34 mouse cellular contexts compared by ENCODE assay signal in the genomic region with DNA sequence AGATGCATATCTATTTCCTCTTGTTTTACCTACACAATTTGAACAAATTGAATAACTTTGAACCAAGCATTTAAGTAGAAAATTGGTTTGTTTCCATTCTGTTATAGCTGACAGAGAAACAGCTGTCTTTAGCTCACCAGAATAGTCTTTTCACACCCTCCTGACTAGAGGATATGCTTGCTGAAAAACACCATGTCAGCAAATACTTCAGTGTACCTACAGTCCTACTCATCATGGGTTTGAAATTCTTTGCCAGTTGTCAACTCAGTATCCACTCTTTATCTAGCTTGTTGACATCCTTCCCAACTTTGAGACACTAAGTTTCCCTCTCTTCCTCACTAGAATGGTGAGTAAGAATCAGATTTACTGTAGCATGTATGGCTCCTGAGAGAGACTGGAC.
"Had no signal": no experiment of that assay in that cellular context is flagged by ENCODE, and none has a peak within 500 bp of the region (broad histone marks: within the 10 kb centered on the region; RNA-seq: fewer than 3 reads in every experiment).

No protein-coding gene starts in this region.

- H3K4me1 ChIP-seq: heart, embryonic 12.5 days; heart, embryonic 13.5 days; heart, embryonic 15.5 days; hindbrain, embryonic 10.5 days; hindbrain, embryonic 12.5 days; hindbrain, embryonic 13.5 days; hindbrain, embryonic 15.5 days; intestine, embryonic 15.5 days; kidney, embryonic 15.5 days had no signal

- H3K9me3 ChIP-seq: heart, embryonic 12.5 days; heart, embryonic 13.5 days; heart, embryonic 15.5 days; hindbrain, embryonic 10.5 days; hindbrain, embryonic 12.5 days; hindbrain, embryonic 13.5 days; hindbrain, embryonic 15.5 days; intestine, embryonic 15.5 days; kidney, embryonic 15.5 days had no signal

- H3K27ac ChIP-seq: heart, embryonic 13.5 days; heart, embryonic 15.5 days; hindbrain, embryonic 10.5 days; hindbrain, embryonic 12.5 days; hindbrain, embryonic 13.5 days; hindbrain, embryonic 14.5 days; hindbrain, embryonic 15.5 days; hindbrain, postnatal 0 days; intestine, embryonic 15.5 days; kidney, embryonic 15.5 days; kidney, postnatal 0 days; layer of hippocampus, adult 2 months; left cerebral cortex, adult 2 months had no signal

- ATAC-seq: hindbrain, embryonic 16.5 days; hindbrain, postnatal 0 days; inflammation-experienced regulatory T-cells, adult 6 months; intestine, embryonic 15.5 days; intestine, embryonic 16.5 days; intestine, postnatal 0 days had no signal

- H3K4me3 ChIP-seq: heart, embryonic 12.5 days; heart, embryonic 13.5 days; heart, embryonic 15.5 days; hindbrain, embryonic 10.5 days; hindbrain, embryonic 12.5 days; hindbrain, embryonic 13.5 days; hindbrain, embryonic 15.5 days; intestine, embryonic 15.5 days; kidney, embryonic 15.5 days; layer of hippocampus, adult 2 months; left cerebral cortex, adult 2 months had no signal

- DNase-seq: heart, postnatal 10 days; heart, postnatal 14 days; heart, postnatal 36 days; heart, postnatal 4 days; kidney, adult 11 months; kidney, adult 18-20 months; kidney, adult 2 months; kidney, adult 8-10 months; kidney, adult 9 months; kidney, postnatal 10 days; kidney, postnatal 14 days; kidney, postnatal 25 days; kidney, postnatal 36 days; kidney, postnatal 4 days; layer of hippocampus, adult 9-11 months; layer of hippocampus, postnatal 36 days had no signal

- H3K36me3 ChIP-seq: heart, embryonic 12.5 days; heart, embryonic 13.5 days; heart, embryonic 15.5 days; hindbrain, embryonic 10.5 days; hindbrain, embryonic 12.5 days; hindbrain, embryonic 13.5 days; hindbrain, embryonic 15.5 days; intestine, embryonic 15.5 days; kidney, embryonic 15.5 days had no signal

- H3K4me2 ChIP-seq: heart, embryonic 12.5 days; heart, embryonic 13.5 days; heart, embryonic 15.5 days; hindbrain, embryonic 12.5 days; hindbrain, embryonic 13.5 days; hindbrain, embryonic 14.5 days; hindbrain, embryonic 15.5 days; intestine, embryonic 15.5 days; kidney, embryonic 15.5 days had no signal

- H3K27me3 ChIP-seq: heart, embryonic 12.5 days; heart, embryonic 13.5 days; heart, embryonic 15.5 days; hindbrain, embryonic 12.5 days; hindbrain, embryonic 13.5 days; hindbrain, embryonic 15.5 days; intestine, embryonic 15.5 days; kidney, embryonic 15.5 days had no signal

- H3K9ac ChIP-seq: heart, embryonic 12.5 days; heart, embryonic 13.5 days; heart, embryonic 15.5 days; hindbrain, embryonic 12.5 days; hindbrain, embryonic 13.5 days; hindbrain, embryonic 14.5 days; hindbrain, embryonic 15.5 days; intestine, embryonic 15.5 days; kidney, embryonic 15.5 days had no signal
